Mouse (Mus musculus): ENCODE data around the gene Hoxd10.

Hoxd10 gene

GRCm38 (mm10) chr2:74680561-74681398, 10.9 kb upstream of the Hoxd10 start:
- DNase-seq (ENCODE audit: low read depth, low spot score) = peak; percentile 41

DNA sequence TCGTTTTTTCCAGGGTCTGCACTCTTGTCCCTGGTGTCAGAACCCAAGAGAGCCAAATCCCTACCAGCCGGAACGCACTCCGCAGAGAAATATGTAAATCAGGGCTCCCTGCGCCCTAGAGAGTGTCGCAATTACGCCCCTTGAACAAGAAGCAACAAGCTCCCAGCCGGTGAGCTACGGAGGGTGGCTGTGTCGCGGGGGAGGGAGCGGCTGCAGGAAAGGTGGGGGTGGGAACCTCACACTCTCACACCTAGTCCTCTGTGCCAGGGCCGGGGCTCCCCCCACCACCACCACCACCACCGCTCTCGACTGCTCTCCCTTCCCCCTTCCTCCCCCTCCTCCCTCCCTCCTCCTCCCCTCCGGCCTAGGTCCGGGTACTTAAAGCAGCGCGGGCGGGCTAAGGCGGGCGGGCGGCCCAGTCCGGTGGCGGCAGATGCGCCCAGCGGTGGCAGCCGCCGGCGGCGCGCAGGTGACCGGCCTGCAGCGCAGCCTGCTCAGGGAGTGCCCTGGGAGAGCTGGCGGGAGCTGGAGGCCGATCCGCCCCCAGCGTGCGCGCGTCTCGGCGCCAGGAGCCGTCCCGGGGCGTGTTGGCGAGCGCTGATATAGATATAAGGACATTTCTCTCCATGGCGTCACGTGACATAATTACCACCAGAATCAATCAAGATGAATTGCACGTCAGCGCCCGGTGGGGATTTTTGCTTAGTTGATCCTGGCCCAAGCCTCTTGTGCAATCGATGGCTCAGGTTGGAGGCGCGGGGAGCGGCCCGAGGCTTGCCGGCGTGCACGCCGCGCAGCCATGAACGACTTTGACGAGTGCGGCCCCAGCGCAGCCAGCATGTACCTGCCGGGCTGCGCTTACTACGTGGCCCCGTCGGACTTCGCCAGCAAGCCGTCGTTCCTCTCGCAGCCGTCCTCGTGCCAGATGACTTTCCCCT, 9.9 kb upstream of the Hoxd10 start:
- DNase-seq (ENCODE audit: low read depth, low spot score) = peak; percentile 81

- peak; percentile 27 for DNase-seq (ENCODE audit: low read depth, low spot score)
These were observed 8.9 kb upstream of the Hoxd10 start for GRCm38 (mm10) chr2:74682796-74683195.

- DNase-seq (ENCODE audit: low read depth, low spot score) = peak; percentile 54
These were observed 8.2 kb upstream of the Hoxd10 start for GRCm38 (mm10) chr2:74683471-74683951.

DNA sequence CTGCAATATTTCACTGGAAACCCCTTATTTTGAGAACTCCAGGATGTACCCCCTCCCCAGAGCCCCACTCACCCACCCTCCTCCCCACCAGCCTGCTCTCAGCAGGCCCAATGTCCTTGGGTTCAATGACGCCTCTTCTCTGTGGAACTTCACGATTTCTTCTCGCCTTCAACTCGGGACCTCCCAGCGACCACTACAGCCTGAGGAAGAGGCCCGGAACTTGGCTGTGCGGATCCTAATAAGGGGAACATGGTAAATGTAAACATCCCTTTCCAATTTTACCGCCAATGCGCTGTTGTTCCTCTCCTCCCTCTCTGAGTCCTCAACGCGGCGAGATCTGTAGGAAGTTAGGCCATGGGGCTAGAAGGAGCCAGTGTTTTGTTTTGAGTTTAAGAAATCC, 7.6 kb upstream of the Hoxd10 start:
- peak; percentile 12 for DNase-seq (ENCODE audit: low read depth, low spot score)

DNA sequence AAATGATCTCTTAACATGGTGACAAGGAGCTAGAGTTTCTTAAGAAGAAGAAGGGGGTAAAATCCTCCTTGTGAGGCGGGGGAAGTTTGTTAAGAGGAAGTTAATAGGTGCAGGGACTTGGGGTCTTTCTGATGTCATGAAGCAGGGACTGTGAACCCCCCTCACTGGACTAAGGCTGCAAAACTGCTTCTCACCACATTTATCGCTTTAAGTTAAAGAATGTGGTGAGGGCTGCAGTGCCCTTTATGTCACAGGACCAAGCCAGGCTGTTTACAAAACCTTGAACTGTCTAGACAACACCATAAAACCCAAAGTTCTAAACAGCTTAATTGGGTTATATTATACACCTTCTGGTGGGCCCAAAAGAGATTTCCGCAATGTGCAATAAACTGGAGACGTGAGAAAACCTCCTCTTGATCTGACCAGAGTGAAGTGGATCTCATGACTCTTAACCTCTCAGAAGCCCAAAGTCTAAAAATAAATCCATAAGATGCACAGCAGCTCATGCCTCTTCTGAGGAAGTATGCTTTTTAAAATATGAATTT, 6.6 kb upstream of the Hoxd10 start:
- no peak for DNase-seq (ENCODE audit: low read depth, low spot score)

GRCm38 (mm10) chr2:74686301-74686987, 5.3 kb upstream of the Hoxd10 start:
- DNase-seq (ENCODE audit: low read depth, low spot score) = peak; percentile 88

DNA sequence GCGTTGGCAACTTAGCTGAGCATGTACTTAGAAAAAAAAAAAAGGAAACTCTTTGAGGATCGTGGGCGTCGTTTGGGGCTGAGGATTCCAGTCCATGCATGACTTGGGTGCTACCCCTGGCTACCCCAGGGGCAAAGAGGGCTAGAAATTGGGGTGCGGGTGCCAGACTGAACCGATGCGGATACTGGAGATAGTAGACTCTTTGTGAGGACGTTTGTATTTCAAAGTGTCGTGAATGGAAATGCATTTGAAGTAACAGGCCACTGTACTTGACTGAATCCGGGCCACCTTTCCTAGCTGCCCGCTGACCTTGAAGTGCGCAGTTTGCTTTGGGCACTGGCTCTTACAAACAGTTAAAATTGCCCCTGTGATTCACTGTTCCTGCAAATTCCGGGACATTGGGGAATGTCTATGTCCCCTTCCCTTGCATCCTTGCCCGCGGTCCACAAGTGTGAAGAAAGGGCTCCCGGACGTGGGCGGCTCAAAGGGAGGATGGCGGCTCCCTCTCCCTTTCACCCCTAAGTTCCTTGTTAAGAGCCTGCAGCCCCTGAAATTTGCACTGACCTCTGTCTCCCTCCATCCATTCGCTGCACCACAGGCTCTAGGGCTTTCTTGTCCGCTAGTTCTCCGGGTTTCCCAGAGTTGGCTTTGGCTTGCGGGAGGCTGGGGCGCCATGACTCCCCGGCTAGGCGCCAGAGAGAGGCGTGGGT, 4.6 kb upstream of the Hoxd10 start:
- peak; percentile 39 for DNase-seq (ENCODE audit: low read depth, low spot score)

- DNase-seq (ENCODE audit: low read depth, low spot score) = peak; percentile 49
These were observed 3.8 kb upstream of the Hoxd10 start for GRCm38 (mm10) chr2:74687698-74688555.

- no peak for DNase-seq (ENCODE audit: low read depth, low spot score)
These were observed 2.7 kb upstream of the Hoxd10 start for GRCm38 (mm10) chr2:74688795-74689573.

- DNase-seq (ENCODE audit: low read depth, low spot score) = peak; percentile 33
These were observed 2.0 kb upstream of the Hoxd10 start for GRCm38 (mm10) chr2:74689574-74690337.

- no peak for DNase-seq (ENCODE audit: low read depth, low spot score)
These were observed 1.4 kb upstream of the Hoxd10 start for GRCm38 (mm10) chr2:74690338-74690716.

GRCm38 (mm10) chr2:74691995-74692807, 477 bp downstream of the Hoxd10 start:
- DNase-seq (ENCODE audit: low read depth, low spot score) = no peak

DNA sequence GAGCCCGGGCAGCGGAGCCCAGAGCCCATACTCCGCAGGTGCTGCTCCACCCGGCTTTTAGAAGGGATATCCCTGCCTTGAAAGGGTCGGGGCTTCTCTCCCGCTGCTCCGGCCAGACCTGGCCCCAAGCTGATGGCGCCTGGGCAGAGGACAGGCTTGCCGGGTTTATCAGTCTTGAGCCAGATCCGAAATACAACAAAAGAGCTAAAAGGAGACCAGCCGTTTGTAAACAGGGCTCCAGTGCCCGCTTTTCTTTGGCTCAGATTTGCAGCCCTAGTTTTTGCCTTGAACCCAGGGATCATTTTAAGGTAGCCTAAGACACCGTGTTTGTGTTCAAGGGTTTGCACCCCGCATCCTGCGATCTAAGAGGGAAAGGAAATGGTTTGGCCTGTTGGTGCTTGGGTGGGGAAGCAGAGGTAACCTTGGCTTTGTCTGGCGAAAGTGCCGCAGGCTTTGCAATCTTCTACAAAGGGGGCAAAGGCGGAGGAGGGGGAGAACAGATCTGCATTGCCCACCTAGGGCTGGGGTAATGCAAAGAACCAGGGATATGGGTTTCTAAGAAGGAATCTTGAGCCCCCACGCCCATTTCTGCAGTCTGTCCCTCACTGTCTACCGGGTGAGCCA, 1.2 kb downstream of the Hoxd10 start:
- DNase-seq (ENCODE audit: low read depth, low spot score) = peak; percentile 31

- no peak for DNase-seq (ENCODE audit: low read depth, low spot score)
These were observed 1.7 kb downstream of the Hoxd10 start for GRCm38 (mm10) chr2:74693432-74693827.

- peak; percentile 86 for DNase-seq (ENCODE audit: low read depth, low spot score)
These were observed 2.3 kb downstream of the Hoxd10 start for GRCm38 (mm10) chr2:74694066-74694465.

DNA sequence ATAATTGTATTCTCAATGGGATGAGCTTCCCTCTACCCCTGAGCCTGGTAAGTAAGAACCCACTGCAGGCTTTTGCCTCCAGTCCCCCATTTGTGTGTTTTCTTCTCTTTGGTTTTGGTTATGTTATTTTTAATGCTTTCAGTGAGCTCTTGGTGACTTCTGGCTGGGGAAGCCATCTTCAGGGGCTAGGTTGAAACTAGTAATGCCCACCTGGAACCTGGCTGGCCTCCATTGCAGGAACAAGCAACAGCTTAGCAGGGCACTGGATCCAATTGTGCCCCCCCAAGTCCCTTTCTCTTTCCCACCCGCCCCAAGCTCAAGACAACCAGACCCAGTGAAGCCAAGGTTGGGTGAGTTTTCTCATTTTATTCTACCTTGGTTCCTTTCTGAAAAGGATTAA, 3.7 kb downstream of the Hoxd10 start:
- no peak for DNase-seq (ENCODE audit: low read depth, low spot score)

Data from R1 (cell line).